Mouse (Mus musculus): ENCODE measurements around the gene Ppp1r12a.

DNA sequence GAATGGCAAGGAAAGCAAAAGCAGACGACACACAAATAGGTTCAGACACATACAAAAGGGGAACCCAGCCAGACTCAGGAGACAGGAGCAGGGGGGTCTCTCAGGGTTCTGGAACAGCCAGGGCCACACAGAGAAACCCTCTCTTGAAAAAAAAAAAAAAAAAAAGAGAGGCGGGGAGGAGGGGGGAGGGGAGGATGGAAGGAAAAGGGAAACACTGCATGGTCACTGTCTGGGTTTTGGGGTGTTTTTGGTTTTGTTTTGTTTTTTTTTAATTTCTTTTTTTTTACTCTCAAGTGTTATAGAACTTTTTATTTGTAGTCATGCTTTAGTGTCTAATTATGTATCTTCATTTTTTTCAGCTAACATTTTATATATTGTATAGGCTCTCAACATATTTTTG lies 89.2 kb downstream of the Ppp1r12a start:
- TF ChIP-seq POLR2A (IDR thresholded peaks at IDR 0.05; ENCODE audit: insufficient read length, low read depth): no peak
- no peak for TF ChIP-seq MAX (IDR thresholded peaks at IDR 0.05; ENCODE audit: low read depth)
- no peak for TF ChIP-seq CEBPB (IDR thresholded peaks at IDR 0.05; ENCODE audit: insufficient read depth, poor library complexity, severe bottlenecking)
- TF ChIP-seq POLR2AphosphoS2 (IDR thresholded peaks at IDR 0.05; ENCODE audit: insufficient read length, low read depth): no peak
- no peak for TF ChIP-seq SRF (IDR thresholded peaks at IDR 0.05; ENCODE audit: control insufficient read depth, insufficient read length, low read depth)
- TF ChIP-seq MYOG (IDR thresholded peaks at IDR 0.05; ENCODE audit: control insufficient read depth in 1 of 3, insufficient read depth in 1 of 3, insufficient read length in 2 of 3, low read depth in 2 of 3): no peak
- no peak for TF ChIP-seq TCF12 (IDR thresholded peaks at IDR 0.05; ENCODE audit: insufficient read depth, poor library complexity, severe bottlenecking)
- no peak for TF ChIP-seq USF1 (IDR thresholded peaks at IDR 0.05; ENCODE audit: low read depth)

Data from myocyte (in vitro differentiated cells).